Mouse (Mus musculus): ENCODE measurements at regions not wholly inside any gene's neighbourhood (a gene's known extent, or its start where the extent isn't known, plus 50 kb on each side); places are given as distances from the start of the nearest gene placed in this dataset.
A peak's percentile ranks its signal among the peaks of the same experiment; 100 is the strongest.

- Histone ChIP-seq H3K27ac (ENCODE audit: low read depth, low read length) (no peak overlapping the region), H3K9me3 (ENCODE audit: control insufficient read depth, low read length) (no peaks in the 10 kb centered on the region), H3K4me3 (ENCODE audit: low read depth, low read length) (no peak overlapping the region), H3K36me3 (ENCODE audit: control insufficient read depth, insufficient read depth, low read length) (no peaks in the 10 kb centered on the region), H3K4me2 (ENCODE audit: low read depth, low read length) (no peak overlapping the region), H3K27me3 (ENCODE audit: control insufficient read depth, insufficient read depth, low read length) (no peaks in the 10 kb centered on the region), H3K9ac (replicated peaks; ENCODE audit: low read depth, low read length) (no peak overlapping the region), H3K4me1 (ENCODE audit: control insufficient read depth, insufficient read depth, low read length) (peaks cover 3% of the 10 kb centered on the region; the same call in 1 of the 2 replicates)
- 44% methylated on average over 3 of the region's 3 CpGs for WGBS
- ATAC-seq (ENCODE audit: low read depth): no peak
These were observed 198.1 kb upstream of the H2al1a start for GRCm38 (mm10) chrX:11100935-11101334.

- Histone ChIP-seq H3K27me3 (ENCODE audit: control insufficient read depth, insufficient read depth, low read length) (no peaks in the 10 kb centered on the region), H3K27ac (ENCODE audit: low read depth, low read length) (no peak overlapping the region), H3K9me3 (ENCODE audit: control insufficient read depth, low read length) (no peaks in the 10 kb centered on the region), H3K4me3 (ENCODE audit: low read depth, low read length) (no peak overlapping the region), H3K36me3 (ENCODE audit: control insufficient read depth, insufficient read depth, low read length) (no peaks in the 10 kb centered on the region), H3K4me1 (ENCODE audit: control insufficient read depth, insufficient read depth, low read length) (no peaks in the 10 kb centered on the region), H3K4me2 (ENCODE audit: low read depth, low read length) (no peak overlapping the region), H3K9ac (replicated peaks; ENCODE audit: low read depth, low read length) (no peak overlapping the region)
- 75% methylated on average over 2 of the region's 2 CpGs for WGBS
- ATAC-seq (ENCODE audit: low read depth): no peak
These were observed 167.8 kb upstream of the H2al1a start for GRCm38 (mm10) chrX:11131253-11131652.

- Histone ChIP-seq H3K27ac (ENCODE audit: low read depth, low read length) (no peak overlapping the region), H3K4me1 (ENCODE audit: control insufficient read depth, insufficient read depth, low read length) (no peaks in the 10 kb centered on the region), H3K27me3 (ENCODE audit: control insufficient read depth, insufficient read depth, low read length) (no peaks in the 10 kb centered on the region), H3K36me3 (ENCODE audit: control insufficient read depth, insufficient read depth, low read length) (no peaks in the 10 kb centered on the region), H3K4me3 (ENCODE audit: low read depth, low read length) (no peak overlapping the region), H3K4me2 (ENCODE audit: low read depth, low read length) (no peak overlapping the region), H3K9me3 (ENCODE audit: control insufficient read depth, low read length) (no peaks in the 10 kb centered on the region), H3K9ac (replicated peaks; ENCODE audit: low read depth, low read length) (no peak overlapping the region)
- 50% methylated on average over 8 of the region's 8 CpGs for WGBS
- no peak for ATAC-seq (ENCODE audit: low read depth)
These were observed 159.1 kb upstream of the H2al1a start for GRCm38 (mm10) chrX:11139971-11140421.

GRCm38 (mm10) chrX:11141294-11141693 lies 157.8 kb upstream of the H2al1a start:
- ATAC-seq (ENCODE audit: low read depth): no peak
- H3K9ac ChIP-seq (replicated peaks; ENCODE audit: low read depth, low read length): no peak overlapping the region

GRCm38 (mm10) chrX:11158416-11158815 lies 140.6 kb upstream of the H2al1a start:
- Histone ChIP-seq H3K9me3 (ENCODE audit: control insufficient read depth, low read length) (no peaks in the 10 kb centered on the region), H3K9ac (replicated peaks; ENCODE audit: low read depth, low read length) (no peak overlapping the region), H3K4me3 (ENCODE audit: low read depth, low read length) (no peak overlapping the region), H3K27ac (ENCODE audit: low read depth, low read length) (no peak overlapping the region), H3K27me3 (ENCODE audit: control insufficient read depth, insufficient read depth, low read length) (no peaks in the 10 kb centered on the region), H3K4me1 (ENCODE audit: control insufficient read depth, insufficient read depth, low read length) (no peaks in the 10 kb centered on the region), H3K4me2 (ENCODE audit: low read depth, low read length) (no peak overlapping the region), H3K36me3 (ENCODE audit: control insufficient read depth, insufficient read depth, low read length) (no peaks in the 10 kb centered on the region)
- 0 out of 2 replicates have a peak, but pooled peaks have one; percentile 46 for ATAC-seq (ENCODE audit: low read depth)
- 65% methylated on average over 2 of the region's 2 CpGs for WGBS

More at GRCm38 (mm10) chrX:11141294-11141693, 157.8 kb upstream of the H2al1a start:
- Histone ChIP-seq H3K36me3 (ENCODE audit: control insufficient read depth, insufficient read depth, low read length) (no peaks in the 10 kb centered on the region), H3K9me3 (ENCODE audit: control insufficient read depth, low read length) (no peaks in the 10 kb centered on the region), H3K4me2 (ENCODE audit: low read depth, low read length) (no peak overlapping the region), H3K4me1 (ENCODE audit: control insufficient read depth, insufficient read depth, low read length) (no peaks in the 10 kb centered on the region), H3K4me3 (ENCODE audit: low read depth, low read length) (no peak overlapping the region), H3K27ac (ENCODE audit: low read depth, low read length) (no peak overlapping the region), H3K27me3 (ENCODE audit: control insufficient read depth, insufficient read depth, low read length) (no peaks in the 10 kb centered on the region)
- WGBS: 94% methylated on average over 1 of the region's 1 CpGs

- Histone ChIP-seq H3K4me3 (ENCODE audit: low read depth, low read length) (no peak overlapping the region), H3K4me2 (ENCODE audit: low read depth, low read length) (no peak overlapping the region), H3K9ac (replicated peaks; ENCODE audit: low read depth, low read length) (no peak overlapping the region), H3K27me3 (ENCODE audit: control insufficient read depth, insufficient read depth, low read length) (no peaks in the 10 kb centered on the region), H3K36me3 (ENCODE audit: control insufficient read depth, insufficient read depth, low read length) (no peaks in the 10 kb centered on the region), H3K4me1 (ENCODE audit: control insufficient read depth, insufficient read depth, low read length) (no peaks in the 10 kb centered on the region), H3K9me3 (ENCODE audit: control insufficient read depth, low read length) (no peaks in the 10 kb centered on the region), H3K27ac (ENCODE audit: low read depth, low read length) (no peak overlapping the region)
- WGBS: 75% methylated on average over 3 of the region's 3 CpGs
- ATAC-seq (ENCODE audit: low read depth): no peak
These were observed 128.6 kb upstream of the H2al1a start for GRCm38 (mm10) chrX:11170416-11170815.

- H3K27ac ChIP-seq (ENCODE audit: low read depth, low read length): no peak overlapping the region
- H3K36me3 ChIP-seq (ENCODE audit: control insufficient read depth, insufficient read depth, low read length): no peaks in the 10 kb centered on the region
- no peaks in the 10 kb centered on the region for H3K27me3 ChIP-seq (ENCODE audit: control insufficient read depth, insufficient read depth, low read length)
- H3K4me3 ChIP-seq (ENCODE audit: low read depth, low read length): no peak overlapping the region
- no peaks in the 10 kb centered on the region for H3K4me1 ChIP-seq (ENCODE audit: control insufficient read depth, insufficient read depth, low read length)
- WGBS: 81% methylated on average over 7 of the region's 7 CpGs
- ATAC-seq (ENCODE audit: low read depth): no peak
- H3K4me2 ChIP-seq (ENCODE audit: low read depth, low read length): no peak overlapping the region
- no peak overlapping the region for H3K9ac ChIP-seq (replicated peaks; ENCODE audit: low read depth, low read length)
- H3K9me3 ChIP-seq (ENCODE audit: control insufficient read depth, low read length): no peaks in the 10 kb centered on the region
These were observed 118.8 kb upstream of the H2al1a start for GRCm38 (mm10) chrX:11180194-11180816.

GRCm38 (mm10) chrX:11181855-11182254 lies 117.2 kb upstream of the H2al1a start:
- Histone ChIP-seq H3K9ac (replicated peaks; ENCODE audit: low read depth, low read length) (no peak overlapping the region), H3K9me3 (ENCODE audit: control insufficient read depth, low read length) (no peaks in the 10 kb centered on the region), H3K4me1 (ENCODE audit: control insufficient read depth, insufficient read depth, low read length) (no peaks in the 10 kb centered on the region), H3K4me3 (ENCODE audit: low read depth, low read length) (no peak overlapping the region), H3K4me2 (ENCODE audit: low read depth, low read length) (no peak overlapping the region), H3K27ac (ENCODE audit: low read depth, low read length) (no peak overlapping the region), H3K27me3 (ENCODE audit: control insufficient read depth, insufficient read depth, low read length) (no peaks in the 10 kb centered on the region), H3K36me3 (ENCODE audit: control insufficient read depth, insufficient read depth, low read length) (no peaks in the 10 kb centered on the region)
- WGBS: 79% methylated on average over 12 of the region's 12 CpGs
- no peak for ATAC-seq (ENCODE audit: low read depth)

GRCm38 (mm10) chrX:11190851-11191250 lies 108.2 kb upstream of the H2al1a start:
- H3K27me3 ChIP-seq (ENCODE audit: control insufficient read depth, insufficient read depth, low read length): no peaks in the 10 kb centered on the region
- no peak overlapping the region for H3K4me3 ChIP-seq (ENCODE audit: low read depth, low read length)
- H3K4me2 ChIP-seq (ENCODE audit: low read depth, low read length): no peak overlapping the region
- ATAC-seq (ENCODE audit: low read depth): no peak
- no peaks in the 10 kb centered on the region for H3K9me3 ChIP-seq (ENCODE audit: control insufficient read depth, low read length)
- H3K9ac ChIP-seq (replicated peaks; ENCODE audit: low read depth, low read length): no peak overlapping the region
- no peaks in the 10 kb centered on the region for H3K4me1 ChIP-seq (ENCODE audit: control insufficient read depth, insufficient read depth, low read length)
- WGBS: 94% methylated on average over 6 of the region's 6 CpGs
- no peaks in the 10 kb centered on the region for H3K36me3 ChIP-seq (ENCODE audit: control insufficient read depth, insufficient read depth, low read length)
- H3K27ac ChIP-seq (ENCODE audit: low read depth, low read length): no peak overlapping the region
